Mouse (Mus musculus): ENCODE measurements around the gene Hecw1. TPM values are rescaled to one million over a fixed set of nuclear protein-coding genes. Genes with fewer than 3 reads are reported as not detected.
"Not testable (repeated sequence)": the region's sequence is repeated elsewhere in the genome, so short reads cannot be mapped to it uniquely, and the experiment has no call there.

The Hecw1 gene
- total and polyA plus RNA-seq, 3 experiments, result 0.10 TPM; not detected in 2

DNA sequence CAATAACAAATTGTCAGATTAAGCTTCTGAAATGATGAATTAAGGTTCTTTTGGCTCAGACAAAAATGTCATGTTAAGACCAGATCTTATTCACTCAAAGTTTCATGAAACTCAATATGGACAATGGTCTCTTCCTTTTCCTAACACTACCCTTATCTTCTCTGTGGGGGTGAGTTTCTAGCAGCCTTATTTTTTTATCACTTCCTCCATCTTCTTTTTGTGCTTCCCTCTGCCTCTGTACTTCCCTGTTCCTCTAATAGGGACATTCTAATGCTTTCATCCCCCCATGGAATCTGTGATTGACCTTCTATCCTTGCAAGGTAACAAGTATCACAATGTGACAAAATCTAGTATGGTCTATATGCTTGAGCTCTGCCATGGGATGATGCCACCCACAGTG lies 148.6 kb downstream of the Hecw1 start:
- no peak for DNase-seq

DNA sequence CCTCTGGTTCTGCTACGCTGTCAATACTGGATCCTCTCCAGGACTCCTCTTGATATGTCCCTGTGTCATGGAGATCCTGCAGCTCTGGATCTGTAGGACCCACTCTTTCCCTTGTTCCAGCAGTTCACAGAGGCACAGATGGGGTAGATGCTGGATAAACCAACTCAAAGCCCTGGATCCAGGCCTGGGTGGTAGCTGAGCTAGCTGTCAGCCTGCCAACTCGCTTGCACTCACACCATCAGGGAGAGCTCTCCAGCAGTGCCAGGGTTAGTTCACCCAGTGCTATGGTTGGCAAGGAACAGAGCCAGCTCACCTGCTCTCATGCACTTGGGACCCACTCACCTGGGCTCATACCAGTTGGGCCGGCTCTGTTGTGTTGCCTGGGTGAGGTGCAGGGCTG lies 157.5 kb downstream of the Hecw1 start:
- no peak for DNase-seq

DNA sequence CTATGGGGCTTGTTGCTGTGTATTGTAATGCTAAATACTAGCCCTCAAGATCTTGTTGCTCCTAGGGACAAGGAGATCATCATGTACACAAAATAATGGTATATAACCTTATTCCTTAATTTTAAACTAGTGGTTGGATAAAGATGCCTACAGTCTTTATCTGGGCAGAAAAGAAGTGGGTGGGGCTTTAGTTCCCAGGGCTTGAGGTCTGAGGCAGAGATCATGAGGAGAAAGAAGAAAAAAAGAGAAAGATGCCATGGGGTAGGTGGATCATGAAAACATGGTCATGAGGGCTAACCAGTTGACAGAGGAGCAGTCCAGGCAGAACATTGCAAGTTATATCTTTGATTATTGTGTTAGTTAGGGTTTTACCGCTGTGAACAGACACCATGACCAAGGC lies 195.8 kb downstream of the Hecw1 start:
- no peak for DNase-seq

DNA sequence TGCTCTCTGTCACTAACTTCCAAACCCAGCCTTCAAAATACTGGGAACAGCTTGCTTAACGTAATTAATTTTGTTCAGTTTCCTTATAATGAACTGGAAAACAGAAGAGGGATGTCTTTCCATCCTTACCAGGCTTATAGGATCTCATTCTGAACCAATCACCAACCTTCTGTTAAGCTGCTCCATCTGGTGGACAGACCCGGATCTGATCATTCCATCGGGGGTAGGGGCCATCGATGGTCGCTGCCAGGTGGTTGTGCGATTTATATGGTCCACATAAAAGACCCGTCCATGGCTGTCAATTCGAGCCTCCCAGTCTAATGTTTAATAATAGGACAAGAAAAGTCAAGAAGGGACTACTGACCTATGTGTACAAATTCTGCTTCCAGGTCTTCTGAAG lies 216.4 kb downstream of the Hecw1 start:
- DNase-seq, result no peak

DNA sequence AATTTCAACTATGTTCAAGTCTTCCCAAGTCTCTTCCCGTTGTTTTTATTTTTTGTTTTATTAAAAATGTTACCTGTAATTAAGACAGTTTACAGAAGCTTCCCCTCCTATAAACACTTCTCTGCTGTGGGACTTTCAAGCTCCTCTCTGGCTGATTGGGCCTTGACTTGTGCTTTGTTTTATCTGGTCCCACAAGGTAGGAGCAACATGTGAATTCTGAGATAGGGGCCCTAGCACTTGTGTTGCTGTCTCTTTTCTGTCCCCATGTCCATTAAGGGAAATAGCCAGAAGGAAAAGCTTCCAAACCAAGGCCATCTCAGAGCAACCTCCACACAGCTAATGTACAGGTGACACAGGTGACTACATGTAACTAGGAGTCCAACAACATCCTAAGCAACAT lies 218.9 kb downstream of the Hecw1 start:
- DNase-seq, result no peak

DNA sequence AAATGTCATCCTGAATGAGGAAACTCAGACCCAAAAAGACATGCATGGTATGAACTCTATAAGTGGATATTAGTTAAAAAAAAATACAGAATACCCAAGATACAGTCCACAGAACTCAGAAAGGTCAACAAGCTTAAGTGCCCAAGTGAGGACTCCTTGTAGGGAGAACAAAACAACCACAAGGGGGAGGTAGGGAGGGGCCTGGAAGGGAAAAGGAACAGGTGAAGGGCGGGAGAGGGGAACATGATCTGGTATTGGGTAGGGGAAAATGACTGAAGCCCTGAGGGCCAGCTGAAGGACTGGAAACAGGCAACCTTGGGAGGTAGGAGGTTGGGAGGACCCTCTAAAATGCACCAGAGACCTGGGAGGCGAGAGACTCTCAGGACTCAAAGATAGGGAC lies 220.1 kb downstream of the Hecw1 start:
- no peak for DNase-seq

DNA sequence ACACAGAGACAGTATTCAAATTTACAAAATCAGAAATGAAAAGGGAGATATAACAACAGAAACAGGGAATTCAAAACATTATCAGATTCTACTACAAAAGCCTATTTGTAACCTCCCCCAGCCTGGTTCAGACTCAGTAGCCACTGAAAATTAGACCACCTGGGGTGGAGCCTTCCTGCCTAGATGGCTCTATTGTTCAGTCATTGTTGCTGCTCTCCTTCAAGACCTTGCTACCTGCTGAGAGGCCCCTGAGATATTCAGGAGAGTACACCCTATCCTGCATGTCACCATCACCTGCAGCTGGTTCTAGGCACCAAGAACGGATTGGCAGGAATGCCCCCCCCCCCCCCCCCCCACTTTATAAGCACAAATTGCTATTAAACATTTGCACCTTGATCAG lies 233.0 kb downstream of the Hecw1 start:
- DNase-seq, result no peak

DNA sequence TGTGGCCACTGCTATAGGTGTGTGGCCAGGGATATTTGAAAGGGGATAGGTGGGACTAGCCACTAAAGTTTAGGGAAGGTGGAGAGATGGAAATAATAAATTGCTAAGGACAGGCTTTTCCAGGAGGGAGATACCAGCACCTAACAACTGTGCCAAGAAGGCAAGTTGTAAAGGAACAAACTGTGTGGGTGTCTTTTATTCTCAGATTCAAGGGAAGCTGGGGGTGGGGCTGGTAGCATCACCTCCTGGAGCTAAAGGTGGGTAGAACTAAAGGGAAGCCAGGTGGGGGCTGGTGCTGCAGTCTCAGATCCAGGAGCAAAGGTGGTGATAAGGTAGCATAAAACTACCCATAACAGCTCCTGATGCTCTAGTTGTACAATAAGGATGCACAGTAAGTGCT lies 251.6 kb downstream of the Hecw1 start:
- no peak for DNase-seq

DNA sequence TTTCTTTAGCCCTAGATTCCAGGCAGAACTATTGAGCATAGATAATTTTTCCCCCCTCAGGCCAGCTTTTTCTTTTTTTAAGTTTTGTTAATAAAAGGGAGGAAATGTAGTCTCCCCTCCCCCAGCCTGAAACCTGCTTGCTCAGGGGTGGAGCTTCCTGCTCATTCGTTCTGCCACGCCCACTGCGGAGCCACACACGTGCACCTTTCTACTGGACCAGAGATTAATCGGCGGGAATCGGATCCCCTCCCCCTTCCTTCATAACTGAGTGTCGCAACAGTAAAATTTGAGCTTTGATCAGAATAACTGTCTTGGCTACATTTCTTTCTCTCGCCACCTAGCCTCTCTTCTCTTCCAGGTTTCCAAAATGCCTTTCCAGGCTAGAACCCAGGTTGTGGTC lies 262.1 kb downstream of the Hecw1 start:
- DNase-seq, result not testable (repeated sequence)

DNA sequence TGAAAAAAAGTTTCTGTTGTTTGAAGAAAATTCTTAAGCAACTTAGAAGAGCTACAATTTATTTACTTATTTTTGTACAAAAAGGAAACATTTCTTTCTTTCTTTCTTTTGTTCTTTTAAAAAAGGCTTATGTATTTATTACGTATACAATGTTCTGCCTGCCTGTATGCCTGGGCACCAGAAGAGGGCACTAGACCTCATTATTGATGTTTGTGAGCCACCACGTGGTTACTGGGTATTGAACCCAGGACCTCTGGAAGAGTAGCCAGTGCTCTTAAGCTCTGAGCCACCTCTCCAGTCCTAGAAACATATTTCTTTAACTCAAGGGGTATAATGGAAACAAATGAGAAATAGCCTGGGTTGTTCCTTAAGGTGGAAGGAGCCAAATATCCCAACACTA lies 277.1 kb downstream of the Hecw1 start:
- no peak for DNase-seq

DNA sequence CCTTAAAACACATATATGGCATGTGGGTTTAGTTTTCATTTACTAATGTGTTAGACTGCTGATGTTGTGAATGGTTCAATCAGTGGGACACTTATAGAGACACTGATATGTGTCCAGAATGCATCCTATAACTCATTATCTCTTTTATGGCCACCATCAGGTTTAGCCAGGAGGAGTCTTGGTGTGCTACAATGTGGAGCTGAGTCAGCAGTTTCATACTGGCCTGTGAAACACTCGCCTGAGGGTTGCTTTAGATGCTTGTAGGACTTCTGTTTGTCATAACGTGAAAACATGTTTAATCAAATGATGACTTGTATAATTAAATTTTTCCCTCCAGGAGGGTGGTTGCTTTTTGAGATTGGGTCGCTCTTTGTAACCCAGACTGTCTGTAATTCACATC lies 343.4 kb downstream of the Hecw1 start:
- no peak for DNase-seq

DNA sequence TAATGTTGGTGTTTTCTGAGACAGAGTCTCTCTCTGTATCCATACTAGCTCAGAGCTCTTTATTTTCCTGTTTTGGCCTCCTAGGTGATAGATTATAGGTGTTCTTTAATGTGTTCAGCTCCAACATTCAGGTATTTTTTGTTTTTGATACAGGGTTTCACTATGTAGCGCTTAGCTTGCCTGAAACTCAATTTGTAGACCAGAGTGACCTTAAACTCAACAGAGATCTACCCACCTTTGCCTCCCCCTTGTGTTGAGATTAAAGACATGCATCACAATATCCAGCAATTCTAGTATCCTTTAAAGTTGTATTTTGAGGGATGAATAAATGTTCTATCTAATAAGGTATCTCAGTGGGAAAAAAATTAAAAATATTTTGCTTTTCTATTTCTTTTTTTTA lies 345.0 kb downstream of the Hecw1 start:
- DNase-seq, result no peak

Other genes with a start within 250 kb of the Hecw1 start
- gene Mrpl32, start 89.9 kb upstream of the Hecw1 start, total RNA-seq (2021), result 10 to 100 TPM; 49.8 to 83.5 TPM
- 8.9 and 10.7 TPM in 2 replicates for gene Mrpl32, start 89.9 kb upstream of the Hecw1 start, polyA plus RNA-seq (2012; rRNA removed)
- gene Psma2, start 90.0 kb upstream of the Hecw1 start, total RNA-seq (2021), result 100 to 1,000 TPM in 1 of 2 experiments, 10 to 100 TPM in 1; 99.6 to 106 TPM
- 18.4 and 20.2 TPM in 2 replicates for gene Psma2, start 90.0 kb upstream of the Hecw1 start, polyA plus RNA-seq (2012; rRNA removed)
- gene AW209491, start 106.9 kb upstream of the Hecw1 start, total RNA-seq (2021), result 10 to 100 TPM; 16.9 to 19.1 TPM
- gene AW209491, start 106.9 kb upstream of the Hecw1 start, polyA plus RNA-seq (2012; rRNA removed), result 1.6 and 2.1 TPM in 2 replicates